Mouse (Mus musculus) kidney, adult 2 months (tissue): Measurements from ENCODE around the gene Izumo1r.

Experiments
- CTCF ChIP-seq: fragments of 200-500 bp; conservative IDR thresholded peaks from 2 replicates; pipeline ENCODE4 v1.5.1; 2011; ENCODE audit warnings: low read depth, mild to moderate bottlenecking, control low read depth, low read length, moderate library complexity, mixed read lengths; ENCODE audit not compliant: insufficient read depth, insufficient read length
- POLR2A ChIP-seq: fragments of 200-500 bp; IDR thresholded peaks from one replicate; pipeline ENCODE4 v1.6.1; 2011; ENCODE audit warnings: low read depth, low read length, control low read depth

- no peak for TF ChIP-seq CTCF
- TF ChIP-seq POLR2A, result no peak
These were observed 61.6 kb downstream of the Izumo1r start for GRCm38 (mm10) chr9:14841878-14842761.
